Mouse (Mus musculus): ENCODE measurements at regions not wholly inside any gene's neighbourhood (a gene's known extent, or its start where the extent isn't known, plus 50 kb on each side); places are given as distances from the start of the nearest gene placed in this dataset.

GRCm38 (mm10) chr17:62461304-62462245, 419.5 kb downstream of the Efna5 start:
- Histone ChIP-seq H3K4me1 (ENCODE audit: control insufficient read depth in 2 of 2, insufficient read depth in 2 of 2, low read length in 2 of 2) (no peaks in the 10 kb centered on the region), H3K4me2 (ENCODE audit: low read length) (no peak overlapping the region), H3K9ac (ENCODE audit: low read length) (no peak overlapping the region), H3K9me3 (ENCODE audit: control insufficient read depth, low read length) (no peaks in the 10 kb centered on the region), H3K4me3 (ENCODE audit: control insufficient read depth in 1 of 2, insufficient read depth in 1 of 2, low read depth in 1 of 2, low read length in 2 of 2) (no peak overlapping the region), H3K27ac (replicated peaks in 1 of 2; ENCODE audit: control insufficient read depth in 1 of 2, insufficient read depth in 1 of 2, low read depth in 2 of 2, low read length in 2 of 2) (no peak overlapping the region), H3K27me3 (ENCODE audit: control insufficient read depth, insufficient read depth, low read length) (no peaks in the 10 kb centered on the region), H3K36me3 (ENCODE audit: control insufficient read depth, insufficient read depth, low read length) (no peaks in the 10 kb centered on the region)
- ATAC-seq (ENCODE audit: insufficient number of reproducible peaks, insufficient read depth, low FRiP score, low read depth), result no peak
- 80% methylated on average over 17 of the region's 17 CpGs for WGBS

- H3K36me3 ChIP-seq (ENCODE audit: control insufficient read depth, insufficient read depth, low read length), result no peaks in the 10 kb centered on the region
- ATAC-seq (ENCODE audit: insufficient number of reproducible peaks, insufficient read depth, low FRiP score, low read depth), result no peak
- 33% methylated on average over 7 of the region's 7 CpGs for WGBS
- no peak overlapping the region for H3K4me3 ChIP-seq (ENCODE audit: control insufficient read depth in 1 of 2, insufficient read depth in 1 of 2, low read depth in 1 of 2, low read length in 2 of 2)
- no peaks in the 10 kb centered on the region for H3K4me1 ChIP-seq (ENCODE audit: control insufficient read depth in 2 of 2, insufficient read depth in 2 of 2, low read length in 2 of 2)
- H3K27me3 ChIP-seq (ENCODE audit: control insufficient read depth, insufficient read depth, low read length), result no peaks in the 10 kb centered on the region
- H3K9ac ChIP-seq (ENCODE audit: low read length), result no peak overlapping the region
- H3K4me2 ChIP-seq (ENCODE audit: low read length), result no peak overlapping the region
- no peaks in the 10 kb centered on the region for H3K9me3 ChIP-seq (ENCODE audit: control insufficient read depth, low read length)
- no peak overlapping the region for H3K27ac ChIP-seq (replicated peaks in 1 of 2; ENCODE audit: control insufficient read depth in 1 of 2, insufficient read depth in 1 of 2, low read depth in 2 of 2, low read length in 2 of 2)
These were observed 422.2 kb downstream of the Efna5 start for GRCm38 (mm10) chr17:62458964-62459363.

GRCm38 (mm10) chr17:62438045-62438444, 443.1 kb downstream of the Efna5 start:
- Histone ChIP-seq H3K27ac (replicated peaks in 1 of 2; ENCODE audit: control insufficient read depth in 1 of 2, insufficient read depth in 1 of 2, low read depth in 2 of 2, low read length in 2 of 2) (no peak overlapping the region), H3K4me3 (ENCODE audit: control insufficient read depth in 1 of 2, insufficient read depth in 1 of 2, low read depth in 1 of 2, low read length in 2 of 2) (no peak overlapping the region), H3K9ac (ENCODE audit: low read length) (no peak overlapping the region), H3K36me3 (ENCODE audit: control insufficient read depth, insufficient read depth, low read length) (no peaks in the 10 kb centered on the region), H3K4me2 (ENCODE audit: low read length) (no peak overlapping the region), H3K9me3 (ENCODE audit: control insufficient read depth, low read length) (no peaks in the 10 kb centered on the region), H3K4me1 (ENCODE audit: control insufficient read depth in 2 of 2, insufficient read depth in 2 of 2, low read length in 2 of 2) (no peaks in the 10 kb centered on the region), H3K27me3 (ENCODE audit: control insufficient read depth, insufficient read depth, low read length) (no peaks in the 10 kb centered on the region)
- 87% methylated on average over 4 of the region's 4 CpGs for WGBS
- no peak for ATAC-seq (ENCODE audit: insufficient number of reproducible peaks, insufficient read depth, low FRiP score, low read depth)

- H3K9ac ChIP-seq (ENCODE audit: low read length), result no peak overlapping the region
- WGBS, result 85% methylated on average over 1 of the region's 1 CpGs
- H3K4me1 ChIP-seq (ENCODE audit: control insufficient read depth in 2 of 2, insufficient read depth in 2 of 2, low read length in 2 of 2), result no peaks in the 10 kb centered on the region
- no peaks in the 10 kb centered on the region for H3K27me3 ChIP-seq (ENCODE audit: control insufficient read depth, insufficient read depth, low read length)
- H3K4me2 ChIP-seq (ENCODE audit: low read length), result no peak overlapping the region
- no peaks in the 10 kb centered on the region for H3K36me3 ChIP-seq (ENCODE audit: control insufficient read depth, insufficient read depth, low read length)
- no peak for ATAC-seq (ENCODE audit: insufficient number of reproducible peaks, insufficient read depth, low FRiP score, low read depth)
- no peaks in the 10 kb centered on the region for H3K9me3 ChIP-seq (ENCODE audit: control insufficient read depth, low read length)
- no peak overlapping the region for H3K4me3 ChIP-seq (ENCODE audit: control insufficient read depth in 1 of 2, insufficient read depth in 1 of 2, low read depth in 1 of 2, low read length in 2 of 2)
- no peak overlapping the region for H3K27ac ChIP-seq (replicated peaks in 1 of 2; ENCODE audit: control insufficient read depth in 1 of 2, insufficient read depth in 1 of 2, low read depth in 2 of 2, low read length in 2 of 2)
These were observed 445.1 kb downstream of the Efna5 start for GRCm38 (mm10) chr17:62436044-62436443.

- H3K27me3 ChIP-seq (ENCODE audit: control insufficient read depth, insufficient read depth, low read length), result no peaks in the 10 kb centered on the region
- H3K9me3 ChIP-seq (ENCODE audit: control insufficient read depth, low read length), result no peaks in the 10 kb centered on the region
- H3K4me2 ChIP-seq (ENCODE audit: low read length), result no peak overlapping the region
- no peak for ATAC-seq (ENCODE audit: insufficient number of reproducible peaks, insufficient read depth, low FRiP score, low read depth)
- H3K27ac ChIP-seq (replicated peaks in 1 of 2; ENCODE audit: control insufficient read depth in 1 of 2, insufficient read depth in 1 of 2, low read depth in 2 of 2, low read length in 2 of 2), result no peak overlapping the region
- WGBS, result 80% methylated on average over 11 of the region's 11 CpGs
- H3K4me1 ChIP-seq (ENCODE audit: control insufficient read depth in 2 of 2, insufficient read depth in 2 of 2, low read length in 2 of 2), result no peaks in the 10 kb centered on the region
- H3K9ac ChIP-seq (ENCODE audit: low read length), result no peak overlapping the region
- H3K4me3 ChIP-seq (ENCODE audit: control insufficient read depth in 1 of 2, insufficient read depth in 1 of 2, low read depth in 1 of 2, low read length in 2 of 2), result no peak overlapping the region
- no peaks in the 10 kb centered on the region for H3K36me3 ChIP-seq (ENCODE audit: control insufficient read depth, insufficient read depth, low read length)
These were observed 457.4 kb downstream of the Efna5 start for GRCm38 (mm10) chr17:62423476-62424385.

GRCm38 (mm10) chr17:62417584-62417983, 463.5 kb downstream of the Efna5 start:
- peaks cover 2 to 6% of the 10 kb centered on the region in 2 experiments; a peak in 3 of 4 replicates for H3K4me1 ChIP-seq (ENCODE audit: control insufficient read depth in 2 of 2, insufficient read depth in 2 of 2, low read length in 2 of 2)

GRCm38 (mm10) chr17:62415152-62415551, 466.0 kb downstream of the Efna5 start:
- Histone ChIP-seq H3K4me2 (ENCODE audit: low read length) (no peak overlapping the region), H3K27ac (replicated peaks in 1 of 2; ENCODE audit: control insufficient read depth in 1 of 2, insufficient read depth in 1 of 2, low read depth in 2 of 2, low read length in 2 of 2) (no peak overlapping the region), H3K4me3 (ENCODE audit: control insufficient read depth in 1 of 2, insufficient read depth in 1 of 2, low read depth in 1 of 2, low read length in 2 of 2) (no peak overlapping the region), H3K27me3 (ENCODE audit: control insufficient read depth, insufficient read depth, low read length) (no peaks in the 10 kb centered on the region), H3K4me1 (ENCODE audit: control insufficient read depth in 2 of 2, insufficient read depth in 2 of 2, low read length in 2 of 2) (peaks cover 2 to 10% of the 10 kb centered on the region in 2 experiments; a peak in 3 of 4 replicates), H3K9ac (ENCODE audit: low read length) (no peak overlapping the region), H3K36me3 (ENCODE audit: control insufficient read depth, insufficient read depth, low read length) (no peaks in the 10 kb centered on the region), H3K9me3 (ENCODE audit: control insufficient read depth, low read length) (no peaks in the 10 kb centered on the region)
- 66% methylated on average over 4 of the region's 4 CpGs for WGBS
- no peak for ATAC-seq (ENCODE audit: insufficient number of reproducible peaks, insufficient read depth, low FRiP score, low read depth)

More at GRCm38 (mm10) chr17:62417584-62417983, 463.5 kb downstream of the Efna5 start:
- WGBS, result 86% methylated on average over 6 of the region's 8 CpGs
- H3K27ac ChIP-seq (replicated peaks in 1 of 2; ENCODE audit: control insufficient read depth in 1 of 2, insufficient read depth in 1 of 2, low read depth in 2 of 2, low read length in 2 of 2), result no peak overlapping the region
- H3K27me3 ChIP-seq (ENCODE audit: control insufficient read depth, insufficient read depth, low read length), result no peaks in the 10 kb centered on the region
- no peak overlapping the region for H3K4me3 ChIP-seq (ENCODE audit: control insufficient read depth in 1 of 2, insufficient read depth in 1 of 2, low read depth in 1 of 2, low read length in 2 of 2)
- no peak for ATAC-seq (ENCODE audit: insufficient number of reproducible peaks, insufficient read depth, low FRiP score, low read depth)
- H3K4me2 ChIP-seq (ENCODE audit: low read length), result no peak overlapping the region
- no peaks in the 10 kb centered on the region for H3K9me3 ChIP-seq (ENCODE audit: control insufficient read depth, low read length)
- no peaks in the 10 kb centered on the region for H3K36me3 ChIP-seq (ENCODE audit: control insufficient read depth, insufficient read depth, low read length)
- H3K9ac ChIP-seq (ENCODE audit: low read length), result no peak overlapping the region

Measured in heart, embryonic 14.5 days (tissue).